Mouse (Mus musculus): Measurements from ENCODE around the gene Adam17. TPM values are rescaled to one million over a fixed set of nuclear protein-coding genes. Genes with fewer than 3 reads are reported as not detected.

Adam17 gene
- polyA plus RNA-seq, 1 experiment from 2014 or later: 11.2 TPM

DNA sequence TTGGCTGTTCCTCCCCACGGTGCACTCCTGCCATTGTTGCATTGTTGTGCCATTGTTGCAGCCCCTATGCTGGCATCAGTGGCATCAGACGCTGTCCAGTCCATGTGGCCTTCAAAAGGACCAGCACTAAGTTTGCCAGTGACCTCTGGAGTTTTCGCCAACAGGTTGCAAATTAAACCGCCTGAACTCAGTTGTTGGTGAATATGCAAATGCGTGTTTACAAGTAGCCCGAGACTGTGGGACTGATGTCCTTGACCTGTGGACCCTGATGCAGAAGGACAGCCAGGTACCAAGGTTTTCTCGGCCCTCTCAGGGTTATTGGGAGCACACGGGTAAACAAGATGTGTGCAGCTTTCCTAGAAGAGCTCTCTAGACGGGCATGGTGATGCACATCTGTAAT, 52.3 kb downstream of the Adam17 start:
- Histone ChIP-seq H3K9ac (ENCODE audit: low read depth, low read length) (no peak overlapping the region), H3K36me3 (ENCODE audit: control insufficient read depth, insufficient read depth) (peaks cover 57% of the 10 kb centered on the region), H3K4me1 (replicated peaks; ENCODE audit: control insufficient read depth, insufficient read depth, low read length) (peaks cover 4% of the 10 kb centered on the region; the same call in 1 of the 2 replicates), H3K9me3 (ENCODE audit: control insufficient read depth) (no peaks in the 10 kb centered on the region), H3K27me3 (replicated peaks; ENCODE audit: control insufficient read depth, insufficient read depth, low read length) (no peaks in the 10 kb centered on the region), H3K27ac (ENCODE audit: low read depth, low read length) (no peak overlapping the region), H3K4me3 (ENCODE audit: low read depth, low read length) (no peak overlapping the region), H3K4me2 (replicated peaks; ENCODE audit: low read depth) (no peak overlapping the region)
- WGBS: 80% methylated on average over 9 of the region's 9 CpGs
- no peak for TF ChIP-seq CTCF (IDR thresholded peaks at IDR 0.05; ENCODE audit: low read depth)
- ATAC-seq: no peak

DNA sequence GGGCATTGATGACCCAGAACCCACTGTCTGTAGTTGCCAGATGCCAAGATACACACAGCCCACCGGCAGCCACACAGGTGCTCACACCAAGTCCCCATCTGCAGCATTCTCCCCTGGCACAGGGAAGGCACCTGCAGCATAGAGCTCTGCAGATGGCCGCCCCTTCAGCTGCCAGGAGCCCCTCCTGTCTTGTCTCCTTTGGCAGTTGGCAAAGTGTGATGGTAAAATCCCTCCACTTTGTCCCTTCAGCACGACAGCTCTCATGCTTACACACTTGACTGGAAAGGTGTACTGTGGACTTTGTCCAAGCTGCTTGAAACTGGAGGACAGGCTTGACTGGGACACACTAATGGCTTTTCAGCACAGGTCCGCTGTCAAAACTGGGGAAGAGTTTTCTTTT, 53.1 kb downstream of the Adam17 start:
- Histone ChIP-seq H3K27me3 (replicated peaks; ENCODE audit: control insufficient read depth, insufficient read depth, low read length) (no peaks in the 10 kb centered on the region), H3K9ac (ENCODE audit: low read depth, low read length) (no peak overlapping the region), H3K27ac (ENCODE audit: low read depth, low read length) (no peak overlapping the region), H3K4me2 (replicated peaks; ENCODE audit: low read depth) (no peak overlapping the region), H3K36me3 (ENCODE audit: control insufficient read depth, insufficient read depth) (peaks cover 54% of the 10 kb centered on the region), H3K9me3 (ENCODE audit: control insufficient read depth) (no peaks in the 10 kb centered on the region), H3K4me1 (replicated peaks; ENCODE audit: control insufficient read depth, insufficient read depth, low read length) (peaks cover 4% of the 10 kb centered on the region; the same call in 1 of the 2 replicates), H3K4me3 (ENCODE audit: low read depth, low read length) (no peak overlapping the region)
- no peak for TF ChIP-seq CTCF (IDR thresholded peaks at IDR 0.05; ENCODE audit: low read depth)
- WGBS: 74% methylated on average over 4 of the region's 4 CpGs
- no peak for ATAC-seq

DNA sequence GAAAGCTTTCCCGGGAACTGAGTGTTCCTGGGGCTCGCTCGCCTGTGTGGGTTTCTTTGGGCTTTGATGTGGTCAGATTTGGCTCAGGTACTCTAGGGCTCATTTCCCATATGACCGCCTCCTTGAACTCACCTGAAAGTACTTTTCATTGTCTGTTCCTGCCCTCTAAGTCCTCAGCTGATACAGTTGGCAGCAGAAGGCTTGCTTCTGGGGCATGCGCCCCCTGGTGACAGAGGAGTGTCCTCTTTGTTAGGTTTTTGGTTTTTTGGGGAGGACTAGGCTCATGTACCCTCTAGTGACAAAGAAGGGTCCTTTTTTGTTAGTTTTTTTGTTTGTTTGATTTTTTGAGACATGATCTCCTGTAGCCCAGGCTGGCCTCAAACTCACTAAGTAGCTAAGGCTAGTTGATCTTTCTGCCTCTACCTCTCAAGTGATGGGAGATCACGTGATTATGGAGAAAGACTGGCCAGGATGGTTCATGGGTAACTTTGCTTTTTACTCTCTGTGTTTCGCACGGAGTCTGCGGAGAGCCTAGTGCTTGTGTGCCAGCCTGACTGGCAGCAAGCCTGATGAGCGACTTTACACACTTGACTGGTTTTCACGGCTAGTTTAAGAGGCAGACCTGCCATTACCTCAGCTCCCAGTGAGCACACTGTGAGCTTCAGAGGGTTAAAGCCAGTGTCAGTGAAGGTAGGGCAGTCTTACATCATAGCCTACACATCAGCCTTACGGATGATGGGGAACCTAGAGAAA, 55.1 kb downstream of the Adam17 start:
- Histone ChIP-seq H3K9ac (ENCODE audit: low read depth, low read length) (no peak overlapping the region), H3K27me3 (replicated peaks; ENCODE audit: control insufficient read depth, insufficient read depth, low read length) (no peaks in the 10 kb centered on the region), H3K4me1 (replicated peaks; ENCODE audit: control insufficient read depth, insufficient read depth, low read length) (peaks cover 4% of the 10 kb centered on the region; the same call in 1 of the 2 replicates), H3K36me3 (ENCODE audit: control insufficient read depth, insufficient read depth) (peaks cover 57% of the 10 kb centered on the region), H3K27ac (ENCODE audit: low read depth, low read length) (no peak overlapping the region), H3K4me3 (ENCODE audit: low read depth, low read length) (no peak overlapping the region), H3K9me3 (ENCODE audit: control insufficient read depth) (no peaks in the 10 kb centered on the region), H3K4me2 (replicated peaks; ENCODE audit: low read depth) (no peak overlapping the region)
- ATAC-seq: no peak
- 83% methylated on average over 12 of the region's 12 CpGs for WGBS
- TF ChIP-seq CTCF (IDR thresholded peaks at IDR 0.05; ENCODE audit: low read depth): peak; percentile 82

DNA sequence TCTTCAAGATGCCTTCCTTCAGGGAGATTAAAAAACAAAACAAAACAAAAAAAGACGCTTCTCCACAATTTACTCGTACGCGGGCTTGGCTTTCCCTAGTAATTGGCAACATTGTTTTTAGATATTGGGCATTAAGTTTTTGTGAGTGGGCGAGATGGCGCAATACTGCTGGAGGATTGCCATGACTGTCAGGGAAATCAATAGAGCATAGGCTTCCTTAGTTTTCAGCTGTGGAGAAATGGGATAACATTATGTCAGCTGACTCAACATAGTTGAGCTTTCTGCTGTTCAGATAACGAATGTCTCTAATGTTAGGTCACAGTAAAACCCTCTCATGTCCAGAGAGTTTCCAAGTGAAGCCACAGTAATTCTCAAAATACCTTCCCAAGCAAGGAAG, 56.6 kb downstream of the Adam17 start:
- peak overlapping the region; percentile 79 for H3K4me3 ChIP-seq (ENCODE audit: low read depth, low read length)
- peak overlapping the region; percentile 70 for H3K9ac ChIP-seq (ENCODE audit: low read depth, low read length)
- H3K36me3 ChIP-seq (ENCODE audit: control insufficient read depth, insufficient read depth): peaks cover 60% of the 10 kb centered on the region
- peaks cover 4% of the 10 kb centered on the region; the same call in 1 of the 2 replicates for H3K4me1 ChIP-seq (replicated peaks; ENCODE audit: control insufficient read depth, insufficient read depth, low read length)
- H3K27ac ChIP-seq (ENCODE audit: low read depth, low read length): peak overlapping the region; percentile 91
- 17% methylated on average over 7 of the region's 7 CpGs for whole genome bisulfite sequencing
- no peaks in the 10 kb centered on the region for H3K9me3 ChIP-seq (ENCODE audit: control insufficient read depth)
- H3K27me3 ChIP-seq (replicated peaks; ENCODE audit: control insufficient read depth, insufficient read depth, low read length): no peaks in the 10 kb centered on the region
- ATAC-seq: no peak
- TF ChIP-seq CTCF (IDR thresholded peaks at IDR 0.05; ENCODE audit: low read depth): no peak
- H3K4me2 ChIP-seq (replicated peaks; ENCODE audit: low read depth): peak overlapping the region; percentile 85

DNA sequence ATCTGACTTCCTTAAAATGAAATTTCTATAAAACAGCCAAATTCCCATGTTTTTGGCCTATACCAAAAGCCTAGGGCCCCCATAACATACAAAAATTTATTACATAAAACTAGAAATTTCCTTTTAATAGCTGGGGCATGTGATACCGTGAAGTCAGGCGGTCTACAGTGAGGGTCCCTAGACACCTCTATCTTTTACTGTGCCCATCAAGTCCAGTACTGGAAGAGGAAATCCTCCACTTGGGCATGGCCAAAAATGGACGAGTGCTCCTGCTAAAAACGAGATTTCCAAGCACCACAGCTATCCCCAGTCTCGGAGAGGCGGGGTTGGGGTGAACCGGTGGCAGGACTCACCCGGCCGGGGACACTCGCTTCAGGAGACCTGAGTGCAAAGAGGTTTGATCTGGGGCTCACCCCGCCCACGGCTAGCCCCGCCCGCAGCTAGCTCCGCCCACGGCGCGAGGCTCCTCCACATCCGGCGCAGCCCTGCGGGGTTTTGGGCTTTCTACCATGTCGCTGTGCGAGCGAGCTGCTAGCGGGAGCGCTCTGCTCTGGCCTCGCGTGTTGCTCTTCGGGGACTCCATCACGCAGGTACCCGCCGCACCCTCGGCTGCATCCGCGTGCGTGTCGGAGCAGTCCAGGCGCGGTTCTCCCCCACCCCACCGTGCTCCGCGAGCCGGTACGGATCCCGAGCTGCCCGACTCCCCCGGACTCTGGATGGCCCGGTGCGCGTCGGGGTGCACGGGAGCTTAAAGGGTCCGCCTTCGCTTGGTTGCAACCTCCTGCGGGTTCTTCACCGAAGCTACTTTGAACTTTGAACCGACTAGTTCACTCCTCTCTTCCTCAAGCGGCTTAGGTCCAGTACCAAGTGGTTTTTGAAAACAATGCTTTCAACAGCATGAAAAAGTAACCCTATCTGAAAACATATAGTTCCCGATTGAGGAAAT, 57.2 kb downstream of the Adam17 start, which contains the start of gene Iah1:
Gene Iah1, plus strand, starts transcription at position 467 of the 946 bp plus-strand sequence.
- peak; percentile 92 for ATAC-seq
- TF ChIP-seq CTCF (IDR thresholded peaks at IDR 0.05; ENCODE audit: low read depth): no peak
- Histone ChIP-seq H3K9me3 (ENCODE audit: control insufficient read depth) (no peaks in the 10 kb centered on the region), H3K36me3 (ENCODE audit: control insufficient read depth, insufficient read depth) (peaks cover 60% of the 10 kb centered on the region), H3K4me3 (ENCODE audit: low read depth, low read length) (peak within 1 kb of the TSS; percentile 79), H3K9ac (ENCODE audit: low read depth, low read length) (peak within 1 kb of the TSS; percentile 70), H3K4me2 (replicated peaks; ENCODE audit: low read depth) (peak within 1 kb of the TSS; percentile 85), H3K27ac (ENCODE audit: low read depth, low read length) (peak within 1 kb of the TSS; percentile 91), H3K4me1 (replicated peaks; ENCODE audit: control insufficient read depth, insufficient read depth, low read length) (peaks cover 4% of the 10 kb centered on the region; the same call in 1 of the 2 replicates), H3K27me3 (replicated peaks; ENCODE audit: control insufficient read depth, insufficient read depth, low read length) (no peaks in the 10 kb centered on the region)
- 2% methylated on average over 59 of the region's 59 CpGs for WGBS

DNA sequence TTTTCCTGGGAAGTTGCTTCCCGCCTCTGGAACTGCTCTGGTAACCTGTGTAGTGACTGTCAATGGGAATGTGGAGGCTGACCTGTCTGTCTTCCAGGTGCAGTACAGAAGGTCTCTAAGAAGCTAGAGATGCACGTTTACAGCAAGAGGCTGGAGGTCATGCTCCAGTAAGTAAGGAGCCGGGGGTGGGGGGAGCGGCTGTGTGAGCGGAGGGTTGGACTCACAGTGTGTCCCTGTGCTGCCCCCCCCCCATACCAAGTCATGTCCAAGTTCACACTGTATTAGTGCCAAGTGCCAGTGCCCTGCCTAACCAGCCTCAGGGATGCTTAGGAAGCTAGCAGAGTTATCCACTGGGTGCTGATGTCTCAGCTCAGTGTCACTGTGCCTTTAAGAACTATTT, 61.2 kb downstream of the Adam17 start:
- H3K4me3 ChIP-seq (ENCODE audit: low read depth, low read length): no peak overlapping the region
- 81% methylated on average over 5 of the region's 5 CpGs for WGBS
- H3K4me1 ChIP-seq (replicated peaks; ENCODE audit: control insufficient read depth, insufficient read depth, low read length): peaks cover 2% of the 10 kb centered on the region; the same call in 1 of the 2 replicates
- no peaks in the 10 kb centered on the region for H3K9me3 ChIP-seq (ENCODE audit: control insufficient read depth)
- no peaks in the 10 kb centered on the region for H3K27me3 ChIP-seq (replicated peaks; ENCODE audit: control insufficient read depth, insufficient read depth, low read length)
- ATAC-seq: no peak
- no peak overlapping the region for H3K9ac ChIP-seq (ENCODE audit: low read depth, low read length)
- no peak for TF ChIP-seq CTCF (IDR thresholded peaks at IDR 0.05; ENCODE audit: low read depth)
- no peak overlapping the region for H3K4me2 ChIP-seq (replicated peaks; ENCODE audit: low read depth)
- peaks cover 75% of the 10 kb centered on the region for H3K36me3 ChIP-seq (ENCODE audit: control insufficient read depth, insufficient read depth)
- H3K27ac ChIP-seq (ENCODE audit: low read depth, low read length): no peak overlapping the region
